Mouse (Mus musculus) lung, postnatal 4 days (tissue): ENCODE measurements at regions not wholly inside any gene's neighbourhood (a gene's known extent, or its start where the extent isn't known, plus 50 kb on each side); places are given as distances from the start of the nearest gene placed in this dataset.

Experiments used
- DNase-seq, 2 experiments: peaks; one replicate each; pipeline ENCODE4 v3.0.0; 2021

DNA sequence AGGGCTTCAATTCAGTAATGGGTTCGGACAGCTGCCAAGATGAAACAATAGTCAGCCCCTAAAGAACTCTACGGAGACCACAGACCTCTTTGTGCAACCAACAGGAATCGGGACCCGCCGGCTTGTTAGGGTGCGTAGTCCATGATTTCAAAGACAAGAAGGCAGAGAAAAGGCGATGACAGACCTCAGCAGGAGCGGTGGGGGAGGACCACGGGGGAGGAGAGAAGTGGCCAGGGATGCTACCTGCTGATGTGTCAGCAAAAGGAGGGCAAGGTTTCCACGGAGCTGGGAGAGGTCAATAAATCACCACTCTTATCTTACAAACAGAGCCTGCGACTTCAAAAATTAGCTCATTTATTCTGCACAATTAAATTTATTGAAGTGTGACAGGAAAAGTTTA lies 388.4 kb upstream of the Id4 start:
- no peak for DNase-seq

DNA sequence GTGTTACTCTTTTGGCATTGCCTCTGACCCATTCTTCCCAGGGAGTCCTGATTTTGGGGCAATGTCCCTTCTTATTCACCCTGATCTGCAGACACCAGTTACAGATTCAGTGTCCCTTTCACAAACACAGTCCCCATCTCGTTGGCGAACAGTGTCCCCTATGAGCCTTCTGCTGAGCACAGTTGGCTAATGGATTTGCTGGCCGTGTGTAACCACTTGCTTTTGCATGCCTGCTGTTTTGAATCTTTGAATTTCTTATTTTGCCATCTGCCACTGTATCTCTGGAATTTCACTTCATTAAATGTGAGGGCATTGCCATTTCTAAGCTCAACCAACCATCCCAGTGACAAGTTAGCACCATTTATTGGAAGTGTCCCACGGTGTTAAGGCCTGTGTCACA lies 368.5 kb upstream of the Id4 start:
- no peak for DNase-seq

DNA sequence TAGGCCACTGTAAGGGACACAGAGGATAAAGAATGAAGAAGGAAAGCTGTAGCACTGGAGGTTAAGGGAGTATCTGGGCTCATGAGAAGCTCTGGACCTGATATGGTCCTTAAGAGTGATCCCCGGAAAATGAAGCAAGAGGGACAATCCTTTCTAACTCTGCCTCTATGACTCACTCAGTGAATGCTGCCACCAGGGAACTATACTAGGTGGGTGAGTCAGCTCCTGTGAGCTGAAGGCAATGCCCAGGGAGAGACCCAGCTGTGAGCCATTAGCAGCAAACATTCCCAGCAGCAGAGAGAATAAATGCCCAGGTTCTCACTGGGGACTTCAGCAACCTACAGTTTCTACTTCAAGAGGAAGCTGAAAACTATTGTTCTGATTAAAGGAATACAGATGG lies 366.7 kb upstream of the Id4 start:
- DNase-seq: no peak

DNA sequence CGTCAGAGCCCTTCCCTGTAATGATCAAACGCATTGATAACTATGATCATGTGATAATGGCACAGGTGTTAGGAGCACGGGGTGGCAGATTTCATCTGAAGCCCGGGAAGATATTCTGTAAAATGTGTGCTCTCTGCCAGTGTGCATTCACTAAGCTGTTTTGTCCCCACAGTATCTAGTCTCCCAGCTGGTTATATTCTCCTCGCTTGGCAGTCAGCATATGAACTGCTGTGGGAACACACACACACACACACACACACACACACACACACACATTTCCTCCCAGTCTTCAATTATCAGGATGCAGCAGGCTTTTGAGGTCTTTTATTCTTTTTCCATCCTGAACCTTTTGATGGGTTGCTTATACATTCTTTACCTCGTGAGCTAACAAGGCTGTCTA lies 365.8 kb upstream of the Id4 start:
- no peak for DNase-seq

DNA sequence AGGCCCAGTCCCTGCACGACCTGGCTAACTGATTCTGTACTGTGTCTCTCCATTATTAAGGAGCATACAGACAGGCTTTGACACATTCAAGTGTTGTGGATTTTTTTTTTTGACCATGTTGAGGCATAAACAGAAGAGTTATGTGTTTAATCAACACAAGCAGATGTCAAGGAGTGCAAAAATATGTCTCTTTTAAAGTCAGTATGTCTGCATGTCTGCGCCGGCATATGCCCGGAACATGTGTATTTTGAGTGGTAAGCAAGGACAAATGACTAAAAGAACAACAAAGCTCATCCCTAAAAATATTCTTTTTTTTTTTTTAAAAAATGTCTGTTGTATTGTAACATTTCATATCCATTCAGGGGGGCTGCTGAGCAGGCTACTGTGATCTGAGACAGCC lies 364.4 kb upstream of the Id4 start:
- DNase-seq: no peak

DNA sequence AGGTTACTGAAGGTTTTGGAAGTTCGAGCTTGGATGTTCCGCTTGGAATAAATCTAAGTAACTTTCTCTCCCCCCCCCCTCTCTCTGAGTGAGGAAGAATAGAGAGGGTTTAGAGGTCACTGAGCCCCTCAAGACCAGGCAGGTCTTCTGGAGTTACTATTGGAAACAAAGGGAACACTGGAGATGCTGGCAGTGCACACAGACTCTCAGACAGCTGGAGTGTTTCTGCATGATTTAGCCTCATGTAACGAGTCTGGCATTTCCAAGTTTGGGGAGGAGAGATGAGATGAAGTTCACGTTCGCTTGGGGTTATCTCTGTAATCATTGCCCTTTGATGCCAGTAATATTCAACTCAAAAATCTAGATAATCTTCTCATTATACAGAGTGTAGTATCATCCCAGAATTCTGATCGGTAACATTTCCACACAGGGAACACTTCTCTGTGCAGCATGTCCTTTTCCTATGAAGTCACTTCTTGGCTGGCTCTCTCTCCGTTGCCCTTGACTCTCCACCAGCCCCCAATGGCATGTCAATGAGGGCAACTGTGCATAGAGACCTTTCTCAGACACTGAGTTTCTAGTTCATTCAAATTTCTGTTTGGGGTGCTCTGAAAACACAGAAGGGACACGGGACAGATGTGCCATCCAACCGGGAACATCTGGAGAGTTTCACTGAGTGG lies 351.0 kb upstream of the Id4 start:
- no peak for DNase-seq

DNA sequence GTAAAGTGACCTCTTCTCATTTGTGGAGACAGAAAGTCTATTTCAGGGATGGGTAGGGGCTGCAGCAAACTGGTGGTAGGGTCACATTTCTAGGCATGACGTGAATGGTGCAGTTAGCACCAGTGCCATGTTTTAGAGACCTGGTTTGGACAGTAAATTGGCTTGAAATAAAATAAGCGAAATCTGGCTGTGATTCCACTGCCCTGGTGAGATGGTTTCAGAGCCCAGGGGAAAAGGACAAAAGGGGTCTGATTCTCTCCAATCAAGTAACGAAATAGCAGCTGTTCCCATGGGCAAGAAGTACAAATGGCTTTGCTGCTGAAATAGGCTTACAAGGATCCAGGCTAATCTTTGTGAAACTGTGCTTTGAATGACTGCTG lies 350.5 kb upstream of the Id4 start:
- no peak for DNase-seq

DNA sequence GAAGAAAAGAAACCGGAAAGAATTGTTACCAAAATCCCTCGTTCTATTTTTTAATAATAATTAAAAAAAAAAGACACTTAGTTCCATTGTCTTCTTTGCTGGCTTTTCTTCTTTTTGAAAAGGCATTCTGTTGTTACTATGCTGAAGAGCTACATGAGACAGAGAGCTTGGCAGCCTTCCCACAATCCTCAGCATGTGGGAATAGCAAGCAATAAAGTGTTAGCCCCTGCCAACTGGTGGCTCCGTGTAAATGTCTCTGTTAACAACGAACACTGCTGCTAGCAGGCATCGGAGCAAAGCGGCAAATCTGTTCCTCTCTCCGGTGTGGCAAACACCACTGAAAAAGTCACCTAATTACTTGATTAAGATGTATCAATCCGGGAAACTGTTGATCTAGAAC lies 344.6 kb upstream of the Id4 start:
- DNase-seq: peak; percentile 12 to 30

DNA sequence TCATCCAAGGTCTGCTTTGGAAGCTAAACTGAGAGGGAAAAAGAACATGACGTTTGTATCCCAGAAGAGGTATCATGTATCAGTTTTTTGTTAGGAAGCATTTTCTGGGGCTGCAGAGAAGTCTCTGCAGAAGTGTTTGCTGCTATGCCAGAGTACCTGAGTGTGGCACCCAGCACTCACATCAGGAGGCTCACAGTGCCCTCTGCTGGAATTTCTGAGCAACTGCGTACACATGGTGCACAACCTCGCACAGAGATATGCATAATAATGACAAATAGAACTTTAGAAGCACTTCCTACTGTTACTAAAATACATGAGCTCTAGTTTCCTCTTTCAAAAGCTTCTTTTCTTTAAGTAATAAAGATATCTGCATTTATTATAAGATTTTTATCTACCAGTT lies 343.7 kb upstream of the Id4 start:
- no peak for DNase-seq

DNA sequence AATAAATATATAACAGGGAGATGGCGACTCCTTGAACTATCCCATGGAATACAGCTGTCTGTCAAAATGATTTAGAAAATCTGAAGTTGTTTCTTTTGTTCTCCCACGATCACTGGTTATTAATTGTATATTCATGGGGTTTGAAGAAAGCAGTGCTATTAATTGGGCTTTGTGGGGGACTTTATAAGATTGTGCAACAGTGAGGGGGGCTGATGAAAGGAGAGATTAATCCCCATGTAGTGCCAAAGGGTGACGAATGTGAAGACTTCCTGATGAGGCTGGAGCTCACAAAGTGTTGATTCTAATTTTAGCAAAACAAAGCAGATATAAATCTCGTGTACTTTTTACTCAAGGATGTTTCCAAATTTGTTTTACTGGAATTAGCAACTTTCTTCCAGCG lies 340.0 kb upstream of the Id4 start:
- no peak for DNase-seq

DNA sequence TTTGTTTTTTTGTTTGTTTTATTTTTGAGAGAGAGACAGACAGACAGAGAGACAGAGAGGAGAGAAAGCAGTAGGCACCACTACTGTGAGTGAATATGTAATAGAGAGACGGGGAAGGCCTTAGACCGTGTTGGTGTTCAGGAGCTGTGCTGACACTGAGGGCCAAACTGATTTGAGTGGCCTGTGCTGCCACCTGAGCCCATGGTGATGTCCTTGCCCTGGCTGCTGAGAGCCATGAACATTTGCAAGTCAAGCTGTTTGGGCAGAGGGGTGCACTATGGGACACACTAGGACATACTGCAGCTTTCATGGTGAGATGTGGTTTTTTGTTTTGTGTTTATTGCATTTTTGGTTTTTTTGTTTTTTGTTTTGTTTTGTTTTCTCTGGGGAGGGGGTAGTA lies 320.3 kb upstream of the Id4 start:
- no peak for DNase-seq

DNA sequence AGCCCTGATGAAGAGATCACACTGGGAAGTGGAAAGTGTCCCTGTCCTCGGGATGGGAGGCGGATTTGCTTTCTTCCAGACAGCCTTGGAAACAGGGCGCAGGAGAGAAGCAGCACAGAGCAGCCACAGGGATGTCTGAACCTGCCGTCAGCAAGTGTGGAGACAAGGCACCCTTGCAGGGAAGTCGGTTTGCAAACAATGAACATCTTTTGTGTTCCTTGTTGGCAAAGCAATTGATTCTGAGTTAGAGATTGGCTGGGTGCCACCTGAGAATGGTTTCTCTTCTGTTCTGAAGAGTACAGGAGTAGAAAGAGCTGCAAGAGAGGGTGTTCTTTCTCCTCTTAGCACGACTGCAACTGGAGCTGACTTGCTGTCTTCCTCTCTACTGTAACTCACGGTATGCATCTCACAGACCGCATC lies 318.6 kb upstream of the Id4 start:
- DNase-seq: peak in 1 of 2 experiments; percentile 14

DNA sequence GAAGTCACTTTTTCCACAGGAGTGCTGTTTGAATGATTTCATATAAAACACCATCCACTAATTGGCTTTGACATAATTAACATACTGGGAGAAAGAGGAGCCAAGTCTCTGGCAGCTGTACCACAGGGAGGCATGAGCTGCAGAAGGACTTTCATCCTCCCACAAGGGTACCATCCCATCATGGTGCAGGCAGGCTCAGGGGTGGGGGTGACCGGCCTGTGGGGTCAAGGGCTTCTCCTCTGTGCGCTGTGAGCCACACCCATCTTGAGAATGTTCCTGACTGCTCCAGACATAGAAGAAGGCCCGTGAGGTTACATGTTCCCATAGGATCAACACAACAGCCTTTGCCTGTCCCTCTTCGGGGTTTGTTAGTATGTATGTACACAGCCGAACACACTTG lies 317.4 kb upstream of the Id4 start:
- no peak for DNase-seq

DNA sequence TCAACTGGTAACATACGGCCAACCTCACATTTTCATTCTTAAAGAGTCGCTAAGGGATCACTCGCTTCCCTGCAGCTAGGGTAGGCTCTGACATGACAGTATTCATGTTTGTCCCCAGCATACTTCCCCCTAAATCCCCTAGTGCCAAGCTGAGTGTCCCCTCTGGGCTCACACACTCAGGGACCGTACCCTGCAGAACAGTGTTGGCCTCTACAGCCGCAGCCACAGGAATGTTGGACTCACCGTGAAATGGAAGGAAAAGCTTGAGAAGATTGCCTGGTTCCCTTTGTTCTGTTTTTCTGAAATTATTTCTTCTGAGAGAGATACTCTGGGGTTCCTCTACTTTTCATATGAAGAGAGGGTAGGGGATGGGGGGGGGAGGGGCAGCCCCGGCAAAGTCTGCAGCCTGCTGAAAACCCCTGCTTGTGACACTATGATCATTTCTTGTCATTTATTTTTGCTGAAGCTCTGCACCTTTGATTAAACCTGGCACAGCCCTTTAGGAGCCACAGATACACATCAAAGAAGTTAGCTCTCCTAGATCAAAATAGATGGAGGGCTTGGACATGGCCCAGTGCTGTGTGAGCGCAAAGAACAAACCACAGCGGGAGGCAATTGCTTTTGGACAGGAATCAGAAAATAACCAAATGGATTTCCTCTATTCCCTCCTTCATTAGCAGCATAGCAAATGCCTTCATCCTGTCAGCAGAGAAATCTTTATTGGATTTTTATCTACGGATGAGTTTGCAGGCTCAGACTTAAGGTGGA lies 312.7 kb upstream of the Id4 start:
- no peak for DNase-seq

DNA sequence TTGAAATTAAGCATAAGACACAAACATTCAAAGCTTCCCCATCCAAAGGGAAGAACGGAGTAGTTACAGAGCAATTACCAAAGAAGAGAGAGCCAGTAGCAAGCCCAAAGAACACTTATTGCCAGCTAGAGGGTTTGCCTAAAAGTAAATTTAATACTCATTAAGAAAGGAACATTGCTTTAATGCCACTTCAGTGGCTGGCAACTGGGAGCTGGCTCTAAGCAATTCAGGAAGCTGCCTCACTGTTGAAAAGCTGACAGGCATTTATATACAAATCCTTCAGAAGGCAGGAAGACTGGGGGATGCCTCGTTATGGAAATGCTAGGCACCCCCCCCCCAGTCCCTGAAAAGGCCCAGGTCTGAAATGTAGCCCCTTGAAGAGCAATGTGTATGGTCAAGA lies 310.6 kb upstream of the Id4 start:
- DNase-seq: no peak

DNA sequence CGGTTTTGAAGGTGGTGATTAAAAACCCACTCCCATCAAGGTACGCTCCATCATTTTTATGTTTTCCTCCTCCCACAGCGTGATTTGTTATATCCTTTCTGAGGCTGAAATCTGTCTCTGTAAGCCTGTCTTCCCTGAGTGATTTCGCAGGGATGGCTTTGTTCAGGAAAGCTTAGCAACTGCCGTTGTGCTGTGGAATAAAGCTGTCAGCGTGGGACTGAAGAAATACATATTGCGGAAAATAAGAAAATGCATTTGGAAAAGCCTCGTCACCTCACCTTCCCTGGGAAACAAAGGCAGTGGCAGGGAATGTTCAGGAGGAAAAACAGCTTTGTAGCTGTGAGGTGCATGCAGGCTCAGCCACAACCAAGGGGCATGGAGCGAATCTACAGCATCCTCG lies 310.0 kb upstream of the Id4 start:
- no peak for DNase-seq

DNA sequence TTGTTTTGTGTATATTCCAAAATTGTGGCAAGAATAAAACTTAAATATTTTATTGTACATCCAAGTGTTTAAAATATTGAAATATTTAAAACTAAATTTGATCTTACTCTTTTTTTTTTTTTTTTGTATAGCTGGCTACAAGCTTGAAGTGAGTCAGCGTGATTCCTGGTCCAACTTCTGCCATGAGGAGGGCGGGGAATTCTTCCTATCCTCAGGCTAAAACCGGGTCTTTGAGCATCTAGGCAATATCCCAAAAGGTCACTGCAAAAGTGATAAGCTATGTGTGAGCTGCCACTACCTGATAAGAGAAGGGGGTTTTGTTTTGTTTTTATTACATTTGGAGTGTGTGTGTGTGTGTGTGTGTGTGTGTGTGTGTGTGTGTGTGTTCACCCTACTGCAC lies 308.1 kb upstream of the Id4 start:
- DNase-seq: no peak

DNA sequence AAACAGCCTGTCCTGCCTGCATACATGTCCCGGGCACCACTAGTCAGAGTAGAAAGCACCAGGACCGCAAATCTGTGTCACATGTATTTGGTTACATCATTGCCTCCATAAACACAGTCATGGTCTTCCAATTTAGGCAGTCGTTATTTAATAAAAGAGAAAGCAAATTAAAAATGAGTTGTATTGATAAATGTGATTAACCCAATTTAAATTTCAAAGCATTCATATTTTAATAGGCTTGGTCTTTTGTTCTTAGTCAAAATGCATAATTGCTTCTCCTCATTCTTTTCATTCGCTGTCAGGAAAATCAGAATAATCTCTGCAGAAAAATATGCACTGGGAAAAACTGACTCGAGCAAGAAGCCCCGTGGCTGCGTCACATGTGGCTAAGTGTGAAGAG lies 307.3 kb upstream of the Id4 start:
- DNase-seq: no peak

DNA sequence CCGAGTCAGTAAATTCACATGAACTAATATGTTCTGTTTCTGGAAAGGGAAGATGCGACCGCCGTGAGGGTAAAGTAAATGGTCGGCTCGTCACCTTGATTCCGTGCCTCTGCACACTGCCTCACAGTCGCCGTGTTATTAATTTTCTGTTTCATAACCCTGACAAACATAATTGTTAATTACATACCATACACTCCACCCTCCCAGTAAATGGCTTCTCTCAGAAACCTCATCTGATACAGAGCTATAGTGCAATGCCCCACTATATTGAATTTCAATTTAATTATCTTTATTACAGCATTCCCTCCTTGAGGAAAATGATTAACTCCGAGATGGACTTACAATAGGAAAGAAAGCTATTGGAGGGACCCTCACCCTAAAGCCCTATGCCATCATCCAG lies 305.5 kb upstream of the Id4 start:
- DNase-seq: no peak

DNA sequence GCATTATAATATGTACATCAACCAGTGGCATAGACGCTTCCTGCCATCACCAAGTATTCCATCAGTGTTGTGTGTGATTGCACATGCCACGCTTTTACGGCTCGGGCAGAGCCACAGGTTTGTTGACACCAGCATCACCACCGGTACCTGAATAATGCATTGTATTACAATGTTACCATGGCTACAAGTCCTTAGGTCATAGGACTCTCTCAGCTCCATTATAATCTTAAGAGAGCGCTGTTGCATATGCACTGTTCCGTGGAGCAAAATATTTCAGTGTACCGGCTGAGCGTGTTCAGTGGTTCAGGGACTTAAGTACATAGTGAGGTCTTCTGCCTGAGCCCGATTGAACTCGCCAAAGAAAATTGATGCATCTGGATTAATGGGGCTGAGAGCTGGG lies 303.4 kb upstream of the Id4 start:
- DNase-seq: no peak

DNA sequence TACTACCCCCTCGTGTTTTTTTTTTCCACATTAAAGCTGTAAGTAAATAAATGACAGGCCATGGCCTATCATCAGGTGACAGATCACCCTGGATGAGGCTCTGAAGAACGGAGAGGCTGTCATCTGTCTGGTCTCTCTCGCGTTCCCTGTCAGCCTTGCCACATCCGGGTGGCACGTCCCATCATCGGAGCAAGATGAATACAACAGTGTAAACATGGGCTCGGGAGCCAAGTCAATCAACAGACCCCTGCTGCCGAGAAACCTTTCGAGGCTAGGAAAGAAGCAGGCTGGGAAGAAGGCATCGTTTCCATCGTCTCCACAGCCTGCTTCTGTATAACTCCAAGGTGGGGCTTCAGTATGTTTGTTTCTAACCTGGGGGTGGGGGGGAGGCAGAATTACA lies 286.8 kb upstream of the Id4 start:
- DNase-seq: peak; percentile 5 to 35

DNA sequence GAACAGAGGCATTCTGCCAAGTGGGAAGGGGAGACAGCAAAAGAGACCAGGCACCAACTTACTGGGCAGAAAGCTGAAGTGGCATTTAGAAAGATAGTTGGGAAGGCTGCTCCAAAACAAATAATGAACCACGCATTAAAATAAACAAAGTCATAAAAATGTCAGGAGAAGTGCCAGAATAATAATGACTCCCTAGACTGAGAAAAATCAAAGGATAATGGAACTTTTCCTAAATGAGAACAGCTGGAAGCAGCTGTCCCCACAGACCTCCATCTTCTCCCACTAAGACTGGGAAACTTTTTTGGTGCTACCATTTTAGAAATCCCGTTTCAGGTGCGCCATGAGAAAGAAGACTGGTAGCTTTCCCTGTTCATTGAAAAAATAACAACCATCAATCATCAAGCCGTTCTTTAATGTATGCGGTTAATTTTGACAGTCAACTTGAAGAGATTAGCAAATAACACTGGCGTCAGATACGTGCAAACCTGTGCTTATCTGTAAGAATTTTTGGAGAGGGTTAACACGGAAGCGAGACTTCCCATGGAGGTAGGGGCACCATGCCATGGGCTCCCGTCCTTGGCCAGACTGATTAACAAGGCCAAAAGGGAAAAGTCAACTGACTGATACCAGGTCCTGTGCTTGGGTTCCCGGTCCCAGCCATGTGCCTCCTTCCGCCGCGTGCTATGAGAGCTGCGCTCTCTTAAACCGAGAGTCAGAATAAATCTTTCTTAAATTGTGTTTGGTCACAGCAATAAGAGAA lies 286.1 kb upstream of the Id4 start:
- DNase-seq: peak in 1 of 2 experiments; percentile 18

DNA sequence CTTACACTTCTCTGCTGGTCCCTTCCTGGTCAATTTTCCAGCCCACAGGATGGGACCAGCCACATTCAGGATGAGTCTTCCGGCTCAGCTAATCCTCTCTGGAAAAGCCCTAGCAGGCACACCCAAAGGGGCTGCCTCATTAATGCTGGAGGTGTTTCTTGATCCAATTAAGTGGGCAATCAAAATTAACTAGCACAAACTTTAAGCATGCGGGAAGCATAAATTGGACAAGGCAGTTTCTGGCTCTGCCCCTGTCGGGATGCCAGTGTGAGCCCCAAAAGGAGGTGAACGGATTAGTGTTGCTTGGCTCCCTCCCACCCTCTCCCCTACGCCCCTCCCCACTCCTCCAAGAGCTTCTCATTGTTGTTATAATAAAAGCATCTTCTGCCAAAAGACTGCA lies 262.5 kb upstream of the Id4 start:
- no peak for DNase-seq

DNA sequence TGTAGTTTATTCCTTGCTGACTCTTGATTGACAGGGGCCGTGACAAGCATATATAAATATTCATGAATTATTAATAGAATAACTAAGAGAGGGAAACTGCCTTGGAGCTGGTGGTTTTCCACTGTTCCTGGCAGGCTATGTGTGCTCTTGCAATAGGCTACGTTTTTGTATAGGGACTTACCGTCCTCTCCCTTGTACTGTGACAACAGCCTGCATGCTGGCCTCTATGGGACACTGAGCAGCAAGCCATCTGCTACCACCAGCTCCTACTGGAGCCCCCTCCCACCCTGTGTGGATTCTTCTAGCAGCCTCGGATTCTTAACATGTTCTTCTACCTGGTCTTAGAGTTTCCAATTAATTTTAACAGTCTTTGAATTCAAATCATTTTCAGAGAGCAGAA lies 261.6 kb upstream of the Id4 start:
- DNase-seq: no peak
